Mouse (Mus musculus) liver, adult 2 months (tissue): ENCODE results near the gene Efhd2.

Experiments used
- CTCF ChIP-seq: fragments of 200-500 bp; IDR thresholded peaks from 2 replicates; pipeline ENCODE4 v1.5.1; 2011; ENCODE audit warnings: low read depth, low read length, control low read depth
- POLR2A ChIP-seq: fragments of 200-500 bp; IDR thresholded peaks from 2 replicates; pipeline ENCODE4 v1.6.1; 2011; ENCODE audit warnings: low read length, control low read depth; ENCODE audit not compliant: insufficient read depth; ENCODE audit errors: extremely low read depth

GRCm38 (mm10) chr4:141881950-141882349, 7.2 kb upstream of the Efhd2 start:
- TF ChIP-seq POLR2A (no peak), CTCF (no peak)
